Mouse (Mus musculus) bone marrow macrophage, adult 2 months (primary cell): ENCODE results near the gene D10Jhu81e.

Experiments used
- CTCF ChIP-seq: IDR thresholded peaks from 2 replicates; pipeline ENCODE4 v1.5.1; 2012; ENCODE audit warnings: low read depth, mild to moderate bottlenecking, low read length, moderate library complexity
- POLR2A ChIP-seq: IDR thresholded peaks from 2 replicates; pipeline ENCODE4 v1.6.1; 2012; ENCODE audit warnings: mild to moderate bottlenecking, low read depth, low read length, borderline replicate concordance

- TF ChIP-seq CTCF, result no peak
- TF ChIP-seq POLR2A, result no peak
Measured at GRCm38 (mm10) chr10:78174474-78174873, 4.9 kb upstream of the D10Jhu81e start.
